Mouse (Mus musculus): ENCODE data around the gene Lrp4. TPM values are rescaled to one million over a fixed set of nuclear protein-coding genes. Genes with fewer than 3 reads are reported as not detected.

Lrp4 gene
- polyA plus RNA-seq (2015; fragmentation: Nextera tagmentation; extraction: Ambion mirVana) = 3.9 and 4.5 TPM in 2 replicates

DNA sequence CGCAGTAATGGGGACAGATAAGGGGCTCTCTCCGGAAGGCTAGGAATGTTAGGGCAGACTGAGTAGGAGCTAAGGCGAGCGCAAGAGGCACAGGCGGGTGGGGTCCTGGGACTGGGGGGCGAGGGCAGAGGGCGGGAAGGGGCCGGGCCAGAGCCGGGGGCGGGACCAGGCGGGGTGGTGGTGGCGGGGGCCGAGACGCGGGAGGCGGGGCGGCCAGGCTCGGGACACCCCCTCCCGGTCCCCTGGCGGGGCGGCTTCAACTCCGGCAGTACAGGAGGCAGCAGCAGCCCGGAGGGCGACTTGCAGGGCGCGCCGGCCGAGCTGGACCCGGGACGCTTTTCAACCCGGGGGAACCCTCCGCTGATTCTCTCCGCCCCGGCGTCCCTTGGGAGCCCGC is at the start of gene Lrp4:
Gene Lrp4, plus strand, starts transcription at position 253 of the 397 bp plus-strand sequence.
- Histone ChIP-seq H3K36me3 (ENCODE audit: control insufficient read depth, insufficient read depth) (no peaks in the 10 kb centered on the region), H3K27me3 (ENCODE audit: control insufficient read depth, insufficient read depth, low read length) (no peaks in the 10 kb centered on the region), H3K4me3 (ENCODE audit: low read length) (peak within 1 kb of the TSS; percentile 81), H3K4me2 (ENCODE audit: low read depth, low read length) (peak within 1 kb of the TSS; percentile 78), H3K27ac (ENCODE audit: low read length) (peak within 1 kb of the TSS; percentile 89), H3K9me3 (replicated peaks; ENCODE audit: control insufficient read depth, low read length) (peaks cover 4% of the 10 kb centered on the region; the same call in 1 of the 2 replicates), H3K9ac (ENCODE audit: low read length) (peak within 1 kb of the TSS; percentile 88), H3K4me1 (ENCODE audit: control insufficient read depth, insufficient read depth, low read length) (peaks cover 30% of the 10 kb centered on the region)
- 1% methylated on average over 23 of the region's 36 CpGs for WGBS
- ATAC-seq (replicated peaks; ENCODE audit: extremely low read depth, insufficient read depth, low FRiP score) = peak; percentile 80

- 71% methylated on average over 2 of the region's 2 CpGs for WGBS
- no peaks in the 10 kb centered on the region for H3K36me3 ChIP-seq (ENCODE audit: control insufficient read depth, insufficient read depth)
Observed at GRCm38 (mm10) chr2:91408031-91408430, 49.3 kb upstream of the Lrp4 start.

DNA sequence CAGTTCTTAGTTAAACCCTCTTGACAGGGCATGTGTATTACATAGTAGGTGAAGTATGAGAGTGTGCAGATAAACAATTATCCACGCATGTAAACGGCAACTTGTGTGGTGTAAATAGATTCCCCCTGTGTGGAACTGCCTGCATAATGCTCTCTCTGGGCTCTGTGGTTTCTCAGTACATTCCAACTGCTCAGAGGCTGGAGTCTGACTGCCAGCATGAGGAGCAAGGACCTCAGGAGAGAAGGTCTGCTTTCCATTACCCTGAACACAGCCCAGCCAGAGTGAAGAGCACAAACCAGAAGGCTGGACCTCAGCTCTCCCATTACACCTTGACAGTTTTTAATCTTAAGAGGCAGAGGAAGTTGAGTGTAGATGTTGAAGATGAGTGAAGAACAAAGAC is 45.8 kb upstream of the Lrp4 start:
- Histone ChIP-seq H3K9me3 (replicated peaks; ENCODE audit: control insufficient read depth, low read length) (no peaks in the 10 kb centered on the region), H3K4me2 (ENCODE audit: low read depth, low read length) (no peak overlapping the region), H3K36me3 (ENCODE audit: control insufficient read depth, insufficient read depth) (no peaks in the 10 kb centered on the region), H3K9ac (ENCODE audit: low read length) (no peak overlapping the region), H3K27me3 (ENCODE audit: control insufficient read depth, insufficient read depth, low read length) (no peaks in the 10 kb centered on the region), H3K4me1 (ENCODE audit: control insufficient read depth, insufficient read depth, low read length) (peaks cover 4% of the 10 kb centered on the region; the same call in 1 of the 2 replicates), H3K4me3 (ENCODE audit: low read length) (no peak overlapping the region), H3K27ac (ENCODE audit: low read length) (no peak overlapping the region)
- 44% methylated on average over 2 of the region's 2 CpGs for WGBS
- no peak for ATAC-seq (replicated peaks; ENCODE audit: extremely low read depth, insufficient read depth, low FRiP score)

More at GRCm38 (mm10) chr2:91408031-91408430, 49.3 kb upstream of the Lrp4 start:
- H3K4me1 ChIP-seq (ENCODE audit: control insufficient read depth, insufficient read depth, low read length) = peaks cover 4% of the 10 kb centered on the region; the same call in 1 of the 2 replicates
- no peak for ATAC-seq (replicated peaks; ENCODE audit: extremely low read depth, insufficient read depth, low FRiP score)
- H3K9ac ChIP-seq (ENCODE audit: low read length) = no peak overlapping the region
- H3K9me3 ChIP-seq (replicated peaks; ENCODE audit: control insufficient read depth, low read length) = no peaks in the 10 kb centered on the region
- no peak overlapping the region for H3K4me2 ChIP-seq (ENCODE audit: low read depth, low read length)
- no peak overlapping the region for H3K4me3 ChIP-seq (ENCODE audit: low read length)
- H3K27ac ChIP-seq (ENCODE audit: low read length) = no peak overlapping the region
- H3K27me3 ChIP-seq (ENCODE audit: control insufficient read depth, insufficient read depth, low read length) = no peaks in the 10 kb centered on the region

DNA sequence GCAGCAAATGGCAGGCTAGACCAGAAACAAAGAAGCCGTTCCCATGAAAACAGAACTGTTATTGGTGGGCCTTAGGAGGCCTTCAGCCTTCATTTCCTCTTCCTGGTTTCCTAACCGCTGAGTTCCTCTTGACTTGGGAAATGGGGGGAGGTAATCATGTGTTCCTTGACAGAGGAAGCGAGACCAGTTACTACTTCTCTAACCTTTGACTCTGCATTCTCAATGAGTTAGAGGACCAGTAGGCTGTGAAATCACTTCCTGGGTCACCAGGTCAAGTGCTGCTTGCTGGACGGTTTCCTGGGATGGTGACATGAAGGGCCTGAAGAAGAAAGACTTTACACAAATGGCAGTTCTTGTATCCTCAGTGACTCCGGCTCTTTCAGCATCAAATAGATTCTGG is 45.0 kb upstream of the Lrp4 start:
- Histone ChIP-seq H3K4me2 (ENCODE audit: low read depth, low read length) (no peak overlapping the region), H3K4me1 (ENCODE audit: control insufficient read depth, insufficient read depth, low read length) (peaks cover 4% of the 10 kb centered on the region; the same call in 1 of the 2 replicates), H3K27ac (ENCODE audit: low read length) (no peak overlapping the region), H3K4me3 (ENCODE audit: low read length) (no peak overlapping the region), H3K9me3 (replicated peaks; ENCODE audit: control insufficient read depth, low read length) (no peaks in the 10 kb centered on the region), H3K27me3 (ENCODE audit: control insufficient read depth, insufficient read depth, low read length) (no peaks in the 10 kb centered on the region), H3K36me3 (ENCODE audit: control insufficient read depth, insufficient read depth) (no peaks in the 10 kb centered on the region), H3K9ac (ENCODE audit: low read length) (no peak overlapping the region)
- WGBS = 63% methylated on average over 5 of the region's 5 CpGs
- ATAC-seq (replicated peaks; ENCODE audit: extremely low read depth, insufficient read depth, low FRiP score) = no peak

- no peak overlapping the region for H3K27ac ChIP-seq (ENCODE audit: low read length)
Observed at GRCm38 (mm10) chr2:91413811-91414210, 43.5 kb upstream of the Lrp4 start.

GRCm38 (mm10) chr2:91421641-91422040 is 35.7 kb upstream of the Lrp4 start:
- H3K9me3 ChIP-seq (replicated peaks; ENCODE audit: control insufficient read depth, low read length) = no peaks in the 10 kb centered on the region
- H3K36me3 ChIP-seq (ENCODE audit: control insufficient read depth, insufficient read depth) = peaks cover 10% of the 10 kb centered on the region
- H3K4me3 ChIP-seq (ENCODE audit: low read length) = no peak overlapping the region
- no peaks in the 10 kb centered on the region for H3K4me1 ChIP-seq (ENCODE audit: control insufficient read depth, insufficient read depth, low read length)
- no peaks in the 10 kb centered on the region for H3K27me3 ChIP-seq (ENCODE audit: control insufficient read depth, insufficient read depth, low read length)
- 87% methylated on average over 5 of the region's 5 CpGs for WGBS
- no peak overlapping the region for H3K9ac ChIP-seq (ENCODE audit: low read length)
- H3K27ac ChIP-seq (ENCODE audit: low read length) = no peak overlapping the region
- no peak for ATAC-seq (replicated peaks; ENCODE audit: extremely low read depth, insufficient read depth, low FRiP score)
- H3K4me2 ChIP-seq (ENCODE audit: low read depth, low read length) = no peak overlapping the region

More at GRCm38 (mm10) chr2:91413811-91414210, 43.5 kb upstream of the Lrp4 start:
- no peaks in the 10 kb centered on the region for H3K27me3 ChIP-seq (ENCODE audit: control insufficient read depth, insufficient read depth, low read length)
- peaks cover 4% of the 10 kb centered on the region; the same call in 1 of the 2 replicates for H3K4me1 ChIP-seq (ENCODE audit: control insufficient read depth, insufficient read depth, low read length)
- no peak overlapping the region for H3K4me3 ChIP-seq (ENCODE audit: low read length)
- no peak overlapping the region for H3K4me2 ChIP-seq (ENCODE audit: low read depth, low read length)
- ATAC-seq (replicated peaks; ENCODE audit: extremely low read depth, insufficient read depth, low FRiP score) = no peak
- no peaks in the 10 kb centered on the region for H3K36me3 ChIP-seq (ENCODE audit: control insufficient read depth, insufficient read depth)
- H3K9me3 ChIP-seq (replicated peaks; ENCODE audit: control insufficient read depth, low read length) = no peaks in the 10 kb centered on the region
- H3K9ac ChIP-seq (ENCODE audit: low read length) = no peak overlapping the region
- WGBS = 77% methylated on average over 1 of the region's 1 CpGs

GRCm38 (mm10) chr2:91424061-91424720 is 33.1 kb upstream of the Lrp4 start:
- Histone ChIP-seq H3K27ac (ENCODE audit: low read length) (no peak overlapping the region), H3K9ac (ENCODE audit: low read length) (no peak overlapping the region), H3K36me3 (ENCODE audit: control insufficient read depth, insufficient read depth) (peaks cover 10% of the 10 kb centered on the region), H3K27me3 (ENCODE audit: control insufficient read depth, insufficient read depth, low read length) (no peaks in the 10 kb centered on the region), H3K4me2 (ENCODE audit: low read depth, low read length) (no peak overlapping the region), H3K4me1 (ENCODE audit: control insufficient read depth, insufficient read depth, low read length) (peaks cover 3% of the 10 kb centered on the region), H3K4me3 (ENCODE audit: low read length) (no peak overlapping the region), H3K9me3 (replicated peaks; ENCODE audit: control insufficient read depth, low read length) (no peaks in the 10 kb centered on the region)
- ATAC-seq (replicated peaks; ENCODE audit: extremely low read depth, insufficient read depth, low FRiP score) = no peak
- 77% methylated on average over 7 of the region's 7 CpGs for WGBS

DNA sequence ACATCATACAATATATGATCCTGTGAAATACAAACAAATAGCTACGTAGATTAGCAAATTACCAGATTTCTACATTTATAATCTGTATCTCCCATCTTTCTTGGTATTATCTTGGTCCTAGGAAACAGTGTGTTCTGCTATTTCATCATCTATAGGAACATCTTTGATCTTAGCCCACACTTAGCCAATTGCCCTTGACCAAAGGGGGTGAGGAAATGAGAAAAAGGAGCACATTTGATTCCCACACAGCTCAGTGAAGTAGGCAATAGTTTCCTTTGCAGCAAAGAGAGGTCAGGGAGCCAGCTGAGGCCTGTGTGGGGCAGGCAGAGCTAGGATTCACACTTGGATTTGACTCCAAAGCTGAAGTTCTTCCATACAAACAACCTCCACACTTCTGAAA is 31.0 kb upstream of the Lrp4 start:
- Histone ChIP-seq H3K27me3 (ENCODE audit: control insufficient read depth, insufficient read depth, low read length) (no peaks in the 10 kb centered on the region), H3K4me1 (ENCODE audit: control insufficient read depth, insufficient read depth, low read length) (peaks cover 19% of the 10 kb centered on the region), H3K4me3 (ENCODE audit: low read length) (no peak overlapping the region), H3K9me3 (replicated peaks; ENCODE audit: control insufficient read depth, low read length) (no peaks in the 10 kb centered on the region), H3K4me2 (ENCODE audit: low read depth, low read length) (no peak overlapping the region), H3K36me3 (ENCODE audit: control insufficient read depth, insufficient read depth) (peaks cover 7% of the 10 kb centered on the region), H3K27ac (ENCODE audit: low read length) (no peak overlapping the region), H3K9ac (ENCODE audit: low read length) (no peak overlapping the region)
- 88% methylated on average over 1 of the region's 1 CpGs for WGBS
- no peak for ATAC-seq (replicated peaks; ENCODE audit: extremely low read depth, insufficient read depth, low FRiP score)

DNA sequence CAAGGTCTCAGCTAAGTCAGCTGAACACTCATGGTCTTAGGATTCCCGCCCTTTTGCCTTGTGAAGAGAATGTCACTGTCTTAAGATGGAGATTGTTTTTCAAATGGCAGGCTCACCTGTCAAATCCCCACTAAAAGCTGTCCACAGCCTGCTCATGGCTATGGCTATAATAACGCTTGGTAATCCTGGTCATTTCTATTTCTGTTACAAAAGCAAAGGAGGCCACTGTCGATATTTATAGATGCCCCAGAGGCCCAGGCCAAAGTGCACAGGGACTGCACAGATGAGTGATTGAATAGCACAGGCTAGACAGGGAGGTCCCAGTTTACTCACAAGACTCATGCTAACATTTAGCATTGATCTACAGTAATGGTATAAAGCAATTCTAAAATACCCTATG is 28.2 kb upstream of the Lrp4 start:
- Histone ChIP-seq H3K36me3 (ENCODE audit: control insufficient read depth, insufficient read depth) (no peaks in the 10 kb centered on the region), H3K9ac (ENCODE audit: low read length) (no peak overlapping the region), H3K27ac (ENCODE audit: low read length) (0 out of 2 replicates have a peak overlapping the region, but pooled peaks have one; percentile 21), H3K27me3 (ENCODE audit: control insufficient read depth, insufficient read depth, low read length) (no peaks in the 10 kb centered on the region), H3K4me1 (ENCODE audit: control insufficient read depth, insufficient read depth, low read length) (peaks cover 19% of the 10 kb centered on the region), H3K9me3 (replicated peaks; ENCODE audit: control insufficient read depth, low read length) (no peaks in the 10 kb centered on the region), H3K4me2 (ENCODE audit: low read depth, low read length) (no peak overlapping the region), H3K4me3 (ENCODE audit: low read length) (no peak overlapping the region)
- ATAC-seq (replicated peaks; ENCODE audit: extremely low read depth, insufficient read depth, low FRiP score) = no peak
- WGBS = 53% methylated on average over 3 of the region's 3 CpGs

Data from heart, embryonic 16.5 days (tissue).